In the genomic region with DNA sequence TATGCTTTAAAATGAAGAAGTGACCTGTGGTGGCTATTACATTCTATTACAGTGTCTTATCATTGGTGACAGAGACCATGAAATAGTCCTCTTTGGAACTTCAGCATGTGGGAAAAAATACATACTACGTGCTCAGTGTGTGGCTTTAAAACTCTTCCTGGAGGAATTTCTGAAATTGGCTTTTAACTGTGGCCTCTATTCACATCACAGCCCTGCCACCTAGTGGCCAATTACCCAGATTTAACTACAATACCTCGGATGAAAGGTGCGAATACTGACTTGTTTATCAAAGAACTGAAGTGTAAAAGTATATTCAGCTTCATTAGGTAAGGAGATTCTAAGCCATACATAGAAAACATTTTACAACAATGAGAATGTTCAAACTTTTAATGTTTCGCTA, we compare ENCODE assay signal across 10 mouse cellular contexts. TPM values are rescaled to one million over a fixed set of nuclear protein-coding genes. Genes with fewer than 3 reads are reported as not detected.
DNase-seq lines count a peak whose midpoint lies in the region; ATAC-seq and TF ChIP-seq lines count a peak whose summit lies in the region.
"Had no signal": no experiment of that assay in that cellular context is flagged by ENCODE, and none has a peak within 500 bp of the region (broad histone marks: within the 10 kb centered on the region; RNA-seq: fewer than 3 reads in every experiment).

No protein-coding gene starts in this region.

- no peak for TF ChIP-seq EP300 in heart, adult 2 months (IDR thresholded peaks at IDR 0.05; ENCODE audit: insufficient read depth, low read depth, low read length)
- TF ChIP-seq EP300 in CH12.LX (IDR thresholded peaks at IDR 0.05; ENCODE audit: low read length): no peak

- no peak overlapping the region for H3K27ac ChIP-seq in heart, adult 2 months
- H3K27ac ChIP-seq in heart, embryonic 12.5 days (ENCODE audit: poor library complexity, severe bottlenecking): no peak overlapping the region
- H3K27ac ChIP-seq in CH12.LX (ENCODE audit: insufficient read depth, low read depth): no peak overlapping the region
- H3K27ac ChIP-seq in forebrain, embryonic 14.5 days (ENCODE audit: low read depth, low read length): no peak overlapping the region
- H3K27ac ChIP-seq in kidney, postnatal 0 days: no peak overlapping the region
- no peak overlapping the region for H3K27ac ChIP-seq in limb, embryonic 14.5 days (replicated peaks; ENCODE audit: low read depth, low read length)
- H3K27ac ChIP-seq: limb, embryonic 15.5 days; stomach, embryonic 15.5 days had no signal

- no peaks in the 10 kb centered on the region for H3K4me1 ChIP-seq in heart, adult 2 months (ENCODE audit: control insufficient read depth, insufficient read depth, low read length)
- no peaks in the 10 kb centered on the region for H3K4me1 ChIP-seq in heart, embryonic 12.5 days (replicated peaks)
- peaks cover 0 to 5% of the 10 kb centered on the region in 2 experiments; a peak in 2 of 4 replicates for H3K4me1 ChIP-seq in CH12.LX (ENCODE audit: control insufficient read depth in 1 of 2, insufficient read depth in 2 of 2)
- H3K4me1 ChIP-seq in forebrain, embryonic 14.5 days (ENCODE audit: control insufficient read depth, insufficient read depth, low read length): no peaks in the 10 kb centered on the region
- no peaks in the 10 kb centered on the region for H3K4me1 ChIP-seq in kidney, postnatal 0 days (replicated peaks; ENCODE audit: insufficient read depth, low read length)
- no peaks in the 10 kb centered on the region for H3K4me1 ChIP-seq in limb, embryonic 14.5 days (ENCODE audit: control insufficient read depth, insufficient read depth, low read length)
- H3K4me1 ChIP-seq: limb, embryonic 15.5 days; stomach, embryonic 15.5 days had no signal

- TF ChIP-seq RAD21 in CH12.LX (IDR thresholded peaks at IDR 0.05; ENCODE audit: low read depth, low read length): peak; percentile 93

- no peaks in the 10 kb centered on the region for H3K27me3 ChIP-seq in heart, adult 2 months (ENCODE audit: control insufficient read depth, insufficient read depth, low read length)
- no peaks in the 10 kb centered on the region for H3K27me3 ChIP-seq in heart, embryonic 12.5 days (replicated peaks)
- H3K27me3 ChIP-seq in CH12.LX (replicated peaks): no peaks in the 10 kb centered on the region
- no peaks in the 10 kb centered on the region for H3K27me3 ChIP-seq in forebrain, embryonic 14.5 days (replicated peaks; ENCODE audit: control insufficient read depth, insufficient read depth, low read length)
- no peaks in the 10 kb centered on the region for H3K27me3 ChIP-seq in kidney, postnatal 0 days (ENCODE audit: insufficient read depth, low read length)
- H3K27me3 ChIP-seq in limb, embryonic 14.5 days (ENCODE audit: control insufficient read depth, insufficient read depth, low read length): no peaks in the 10 kb centered on the region
- H3K27me3 ChIP-seq: limb, embryonic 15.5 days; stomach, embryonic 15.5 days had no signal

- no peaks in the 10 kb centered on the region for H3K36me3 ChIP-seq in heart, adult 2 months (ENCODE audit: control insufficient read depth, insufficient read depth, low read length)
- no peaks in the 10 kb centered on the region for H3K36me3 ChIP-seq in heart, embryonic 12.5 days
- H3K36me3 ChIP-seq in CH12.LX (replicated peaks in 1 of 2; ENCODE audit: control insufficient read depth in 1 of 2, insufficient read depth in 1 of 2, low read length in 1 of 2): no peaks in the 10 kb centered on the region
- no peaks in the 10 kb centered on the region for H3K36me3 ChIP-seq in forebrain, embryonic 14.5 days (ENCODE audit: control insufficient read depth, insufficient read depth, low read length)
- H3K36me3 ChIP-seq in kidney, postnatal 0 days (ENCODE audit: insufficient read depth, low read length): no peaks in the 10 kb centered on the region
- H3K36me3 ChIP-seq in limb, embryonic 14.5 days (ENCODE audit: control insufficient read depth, insufficient read depth, low read length): no peaks in the 10 kb centered on the region
- H3K36me3 ChIP-seq: limb, embryonic 15.5 days; stomach, embryonic 15.5 days had no signal

- no peak for TF ChIP-seq POLR2A in heart, adult 2 months (IDR thresholded peaks at IDR 0.05; ENCODE audit: insufficient read depth, low read depth, low read length)
- no peak for TF ChIP-seq POLR2A in CH12.LX (IDR thresholded peaks at IDR 0.05; ENCODE audit: low read depth, low read length)
- no peak for TF ChIP-seq POLR2A in limb, embryonic 14.5 days (IDR thresholded peaks at IDR 0.05; ENCODE audit: borderline replicate concordance, extremely low read depth, insufficient read depth, insufficient read length)

- peak; percentile 82 for TF ChIP-seq CTCF in heart, adult 2 months (IDR thresholded peaks at IDR 0.05)
- TF ChIP-seq CTCF in CH12.LX (conservative IDR thresholded peaks at IDR 0.05 in 1 of 2, IDR thresholded peaks at IDR 0.05 in 1 of 2; ENCODE audit: low read depth in 2 of 2, low read length in 2 of 2): peak; percentile 32 to 87
- TF ChIP-seq CTCF in kidney, postnatal 0 days (IDR thresholded peaks at IDR 0.05; ENCODE audit: low read depth): peak; percentile 90

- intact Hi-C loops in heart, adult 2 months (cut with DNase I): loop anchor here (1.0 kb wide), 1 partner anchor 418 kb away; no protein-coding TSS in a partner anchor

- H3K9me3 ChIP-seq in heart, embryonic 12.5 days (replicated peaks): no peaks in the 10 kb centered on the region
- no peaks in the 10 kb centered on the region for H3K9me3 ChIP-seq in CH12.LX (replicated peaks; ENCODE audit: low read length)
- H3K9me3 ChIP-seq in forebrain, embryonic 14.5 days (replicated peaks; ENCODE audit: control insufficient read depth, low read length): no peaks in the 10 kb centered on the region
- no peaks in the 10 kb centered on the region for H3K9me3 ChIP-seq in kidney, postnatal 0 days (replicated peaks; ENCODE audit: low read length)
- no peaks in the 10 kb centered on the region for H3K9me3 ChIP-seq in limb, embryonic 14.5 days (ENCODE audit: control insufficient read depth, low read length)
- H3K9me3 ChIP-seq: limb, embryonic 15.5 days; stomach, embryonic 15.5 days had no signal

- dilution Hi-C loops in CH12.LX (cut with MboI; ENCODE audit: extremely low pct_ligation_motif_present, extremely low pct_unique_long_range_greater_than_20kb, low sequenced_read_pairs): no loop called here

- in situ Hi-C loops in CH12.LX (cut with MboI; ENCODE audit: low pct_ligation_motif_present, low pct_unique_long_range_greater_than_20kb, low sequenced_read_pairs): loop anchor here (10.0 kb wide), 1 partner anchor 415 kb away; no protein-coding TSS in a partner anchor

- H3K9ac ChIP-seq in heart, adult 2 months (ENCODE audit: low read depth, low read length): no peak overlapping the region
- no peak overlapping the region for H3K9ac ChIP-seq in heart, embryonic 12.5 days
- no peak overlapping the region for H3K9ac ChIP-seq in CH12.LX (ENCODE audit: insufficient read depth, low read depth)
- no peak overlapping the region for H3K9ac ChIP-seq in forebrain, embryonic 14.5 days (ENCODE audit: low read length)
- no peak overlapping the region for H3K9ac ChIP-seq in kidney, postnatal 0 days (ENCODE audit: low read depth, low read length)
- no peak overlapping the region for H3K9ac ChIP-seq in limb, embryonic 14.5 days (ENCODE audit: low read depth, low read length, severe bottlenecking)
- H3K9ac ChIP-seq: limb, embryonic 15.5 days; stomach, embryonic 15.5 days had no signal

- peak; percentile 10 to 26 for DNase-seq in heart, adult 2 months
- DNase-seq in CH12.LX (ENCODE audit: extremely low read depth): peak; percentile 46
- DNase-seq in c-Kit-positive CD71-negative TER-119-negative erythroid progenitor cells, embryonic 14.5 days (ENCODE audit: low read depth): peak; percentile 6
- DNase-seq in forebrain, embryonic 14.5 days (ENCODE audit: low spot score): peak; percentile 85
- DNase-seq in kidney, postnatal 0 days (ENCODE audit: low spot score): peak; percentile 80
- DNase-seq in limb, embryonic 14.5 days (ENCODE audit: low spot score): peak; percentile 71
- peak; percentile 62 to 78 for DNase-seq in right cerebral cortex, postnatal 10 days (ENCODE audit: low spot score in 2 of 2)

- no peaks in the 10 kb centered on the region for H3K79me2 ChIP-seq in heart, adult 2 months (replicated peaks; ENCODE audit: control insufficient read depth, insufficient read depth, low read length)
- no peaks in the 10 kb centered on the region for H3K79me2 ChIP-seq in CH12.LX (replicated peaks; ENCODE audit: control insufficient read depth, extremely low read depth, insufficient read depth, poor library complexity, severe bottlenecking)

- no peak overlapping the region for H3K4me2 ChIP-seq in heart, embryonic 12.5 days
- H3K4me2 ChIP-seq in CH12.LX (ENCODE audit: insufficient read depth, low read depth, poor library complexity, severe bottlenecking): no peak overlapping the region
- H3K4me2 ChIP-seq in forebrain, embryonic 14.5 days (ENCODE audit: low read length): no peak overlapping the region
- no peak overlapping the region for H3K4me2 ChIP-seq in kidney, postnatal 0 days (ENCODE audit: low read length)
- no peak overlapping the region for H3K4me2 ChIP-seq in limb, embryonic 14.5 days (replicated peaks; ENCODE audit: low read depth, low read length, severe bottlenecking)
- H3K4me2 ChIP-seq: limb, embryonic 15.5 days; stomach, embryonic 15.5 days had no signal

- H3K4me3 ChIP-seq in heart, adult 2 months: no peak overlapping the region
- H3K4me3 ChIP-seq in heart, embryonic 12.5 days: no peak overlapping the region
- no peak overlapping the region for H3K4me3 ChIP-seq in CH12.LX (replicated peaks in 1 of 3; ENCODE audit: low read depth in 2 of 3, low read length in 2 of 3, poor library complexity in 1 of 3)
- H3K4me3 ChIP-seq in forebrain, embryonic 14.5 days (ENCODE audit: low read depth, low read length): no peak overlapping the region
- no peak overlapping the region for H3K4me3 ChIP-seq in kidney, postnatal 0 days (replicated peaks; ENCODE audit: low read depth, low read length)
- no peak overlapping the region for H3K4me3 ChIP-seq in limb, embryonic 14.5 days (replicated peaks; ENCODE audit: low read length)
- H3K4me3 ChIP-seq: limb, embryonic 15.5 days; stomach, embryonic 15.5 days had no signal

- no peak for ATAC-seq in heart, embryonic 12.5 days (ENCODE audit: insufficient number of reproducible peaks, low FRiP score)
- ATAC-seq in forebrain, embryonic 14.5 days: peak; percentile 58
- ATAC-seq in kidney, postnatal 0 days (replicated peaks; ENCODE audit: low FRiP score, low read depth): no peak
- peak; percentile 53; the same call in 1 of the 2 replicates for ATAC-seq in limb, embryonic 14.5 days (ENCODE audit: low FRiP score, low read depth)

- 9% methylated on average over 4 of the region's 4 CpGs for WGBS in heart, adult 2 months
- 12% methylated on average over 4 of the region's 4 CpGs for WGBS in heart, embryonic 12.5 days
- 10% methylated on average over 4 of the region's 4 CpGs for WGBS in forebrain, embryonic 14.5 days
- 13% methylated on average over 4 of the region's 4 CpGs for WGBS in kidney, postnatal 0 days
- WGBS in limb, embryonic 14.5 days: 9% methylated on average over 4 of the region's 4 CpGs

RNA-seq across cellular contexts. Expression of gene Lsm8, which starts 29.0 kb away (rescaled TPM):
- total RNA-seq in heart, adult 2 months (2021): 10 to 100 TPM; 16.7 to 23.2 TPM
- 13.8 and 27.6 TPM in 2 replicates for polyA plus RNA-seq in heart, adult 2 months (2012; rRNA removed)
- polyA plus RNA-seq in heart, embryonic 12.5 days (2016; fragmentation: Nextera tagmentation; extraction: Ambion mirVana): 138 and 144 TPM in 2 replicates
- 75.7 and 91.1 TPM in 2 replicates for total RNA-seq in CH12.LX (2012; rRNA removed)
- 211 and 216 TPM in 2 replicates for total RNA-seq in CH12.LX (2014; rRNA removed)
- 96.3 and 107 TPM in 2 replicates for polyA plus RNA-seq in CH12.LX (2012; ENCODE audit: insufficient read length, low read depth)
- polyA plus RNA-seq in forebrain, embryonic 14.5 days (2014; fragmentation: Nextera tagmentation; extraction: Ambion mirVana): 154 and 194 TPM in 2 replicates
- polyA plus RNA-seq in kidney, postnatal 0 days (2015; fragmentation: Nextera tagmentation; extraction: Ambion mirVana): 219 and 228 TPM in 2 replicates
- polyA plus RNA-seq in limb, embryonic 14.5 days (2012; rRNA removed): 103 and 109 TPM in 2 replicates
- 144 and 152 TPM in 2 replicates for polyA plus RNA-seq in limb, embryonic 14.5 days (2014; fragmentation: Nextera tagmentation; extraction: Ambion mirVana)

RNA-seq across cellular contexts. Expression of gene Ankrd7, which starts 46.8 kb away (rescaled TPM):
- not detected for total RNA-seq in heart, adult 2 months (2021)
- polyA plus RNA-seq in heart, adult 2 months (2012; rRNA removed): not detected in 2 replicates
- not detected in 2 replicates for polyA plus RNA-seq in heart, embryonic 12.5 days (2016; fragmentation: Nextera tagmentation; extraction: Ambion mirVana)
- not detected in 2 replicates for total RNA-seq in CH12.LX (2012; rRNA removed)
- total RNA-seq in CH12.LX (2014; rRNA removed): 0.34 TPM in 1 of 2 replicates, not detected in the other
- 0.20 TPM in 1 of 2 replicates, not detected in the other for polyA plus RNA-seq in CH12.LX (2012; ENCODE audit: insufficient read length, low read depth)
- polyA plus RNA-seq in forebrain, embryonic 14.5 days (2014; fragmentation: Nextera tagmentation; extraction: Ambion mirVana): not detected in 2 replicates
- polyA plus RNA-seq in kidney, postnatal 0 days (2015; fragmentation: Nextera tagmentation; extraction: Ambion mirVana): not detected in 2 replicates
- polyA plus RNA-seq in limb, embryonic 14.5 days (2012; rRNA removed): 0.12 and 0.30 TPM in 2 replicates
- polyA plus RNA-seq in limb, embryonic 14.5 days (2014; fragmentation: Nextera tagmentation; extraction: Ambion mirVana): not detected in 2 replicates

Comparison
In these comparisons a context has a peak if more than half of its experiments do, and no peak if none do; other contexts are left out.
1. DNase-seq: peak in every context shown above with its lines; median percentile 85 in forebrain, embryonic 14.5 days; 80 in kidney, postnatal 0 days; 71 in limb, embryonic 14.5 days; 70 in right cerebral cortex, postnatal 10 days; 46 in CH12.LX; 18 in heart, adult 2 months; 6 in c-Kit-positive CD71-negative TER-119-negative erythroid progenitor cells, embryonic 14.5 days.
2. ATAC-seq: peak in forebrain, embryonic 14.5 days (single experiment) and limb, embryonic 14.5 days (single experiment); none in heart, embryonic 12.5 days (single experiment) and kidney, postnatal 0 days (single experiment).
3. Peak in every context shown above with its lines, with median percentiles within 50 percentile points of each other: CTCF ChIP-seq.